Mouse (Mus musculus): ENCODE measurements around the gene Cdpf1. TPM values are rescaled to one million over a fixed set of nuclear protein-coding genes. Genes with fewer than 3 reads are reported as not detected.

The Cdpf1 gene
- polyA plus RNA-seq, 1 experiment from 2014 or later, result 54.2 TPM

DNA sequence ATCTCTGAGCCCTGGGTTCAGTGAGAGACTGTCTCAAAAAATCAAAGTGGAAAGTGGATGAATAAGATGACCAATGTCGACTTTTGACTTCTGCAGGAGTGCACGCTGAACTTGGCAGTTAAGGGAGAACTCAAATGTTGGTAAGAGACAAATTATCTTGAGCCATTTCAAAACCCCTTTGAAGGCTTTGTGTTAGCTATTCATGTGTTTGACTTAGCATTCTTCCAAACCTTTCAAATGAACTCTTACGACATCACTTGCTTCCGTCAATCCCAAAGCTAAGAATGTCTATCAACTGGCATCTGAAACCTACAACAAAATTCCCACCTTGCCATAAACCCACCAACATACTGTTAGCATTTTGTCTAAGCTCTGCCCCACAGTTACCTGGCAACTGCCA is 16.6 kb upstream of the Cdpf1 start:
- H3K27ac ChIP-seq, result no peak overlapping the region
- WGBS, result 82% methylated on average over 4 of the region's 4 CpGs
- H3K4me3 ChIP-seq, result no peak overlapping the region
- no peaks in the 10 kb centered on the region for H3K36me3 ChIP-seq
- no peak for DNase-seq (ENCODE audit: low spot score)
- H3K9me3 ChIP-seq, result no peaks in the 10 kb centered on the region
- peaks cover 25% of the 10 kb centered on the region for H3K4me1 ChIP-seq
- no peaks in the 10 kb centered on the region for H3K27me3 ChIP-seq (ENCODE audit: insufficient read depth, poor library complexity, severe bottlenecking)

DNA sequence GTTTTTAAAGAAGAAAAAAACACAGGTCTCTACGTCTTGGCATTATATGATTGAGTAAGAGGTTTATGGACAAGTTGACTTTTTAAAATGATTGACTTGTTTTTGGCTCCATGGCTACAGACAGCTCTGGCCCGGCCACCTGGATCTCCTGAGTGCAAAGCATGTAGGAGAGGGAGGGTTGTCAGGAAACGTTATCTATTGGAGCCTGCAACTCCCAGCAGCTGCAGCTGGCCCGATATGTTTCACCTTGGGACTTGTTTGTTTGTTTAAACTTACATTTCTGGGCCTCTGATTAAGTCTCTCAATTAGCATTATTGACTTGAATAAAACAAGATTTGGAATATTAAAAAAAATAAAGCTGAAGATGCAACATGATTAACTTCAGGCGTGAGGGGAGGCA is 15.2 kb upstream of the Cdpf1 start:
- H3K27me3 ChIP-seq (ENCODE audit: insufficient read depth, poor library complexity, severe bottlenecking), result peaks cover 8% of the 10 kb centered on the region; the same call in 1 of the 2 replicates
- 44% methylated on average over 5 of the region's 5 CpGs for WGBS
- H3K4me1 ChIP-seq, result peaks cover 19% of the 10 kb centered on the region

DNA sequence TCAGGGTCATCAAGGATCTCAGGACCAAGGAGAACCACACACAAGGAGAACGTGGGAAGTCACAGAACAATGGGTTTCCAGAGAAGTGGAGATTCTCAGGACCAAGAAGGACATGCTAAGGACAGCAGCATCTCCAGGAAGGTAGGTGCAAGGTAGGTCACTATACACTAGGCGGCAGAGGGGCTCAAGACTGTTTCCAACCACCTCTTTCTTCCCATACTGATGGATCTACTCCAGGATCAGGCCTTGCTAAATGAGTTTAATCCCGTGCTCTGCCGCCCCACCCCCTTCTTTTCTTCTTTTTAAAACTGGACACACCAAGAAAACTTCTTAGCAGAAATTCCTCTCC is 10.5 kb upstream of the Cdpf1 start:
- Histone ChIP-seq H3K4me3 (peak overlapping the region; percentile 78), H3K4me1 (peaks cover 19% of the 10 kb centered on the region), H3K36me3 (no peaks in the 10 kb centered on the region), H3K9me3 (no peaks in the 10 kb centered on the region), H3K27ac (peak overlapping the region; percentile 89), H3K27me3 (ENCODE audit: insufficient read depth, poor library complexity, severe bottlenecking) (peaks cover 38% of the 10 kb centered on the region)
- WGBS, result 13% methylated on average over 4 of the region's 4 CpGs
- no peak for DNase-seq (ENCODE audit: low spot score)

More for the DNA sequence above, 15.2 kb upstream of the Cdpf1 start:
- Histone ChIP-seq H3K36me3 (no peaks in the 10 kb centered on the region), H3K4me3 (no peak overlapping the region), H3K9me3 (no peaks in the 10 kb centered on the region), H3K27ac (no peak overlapping the region)
- DNase-seq (ENCODE audit: low spot score), result no peak

DNA sequence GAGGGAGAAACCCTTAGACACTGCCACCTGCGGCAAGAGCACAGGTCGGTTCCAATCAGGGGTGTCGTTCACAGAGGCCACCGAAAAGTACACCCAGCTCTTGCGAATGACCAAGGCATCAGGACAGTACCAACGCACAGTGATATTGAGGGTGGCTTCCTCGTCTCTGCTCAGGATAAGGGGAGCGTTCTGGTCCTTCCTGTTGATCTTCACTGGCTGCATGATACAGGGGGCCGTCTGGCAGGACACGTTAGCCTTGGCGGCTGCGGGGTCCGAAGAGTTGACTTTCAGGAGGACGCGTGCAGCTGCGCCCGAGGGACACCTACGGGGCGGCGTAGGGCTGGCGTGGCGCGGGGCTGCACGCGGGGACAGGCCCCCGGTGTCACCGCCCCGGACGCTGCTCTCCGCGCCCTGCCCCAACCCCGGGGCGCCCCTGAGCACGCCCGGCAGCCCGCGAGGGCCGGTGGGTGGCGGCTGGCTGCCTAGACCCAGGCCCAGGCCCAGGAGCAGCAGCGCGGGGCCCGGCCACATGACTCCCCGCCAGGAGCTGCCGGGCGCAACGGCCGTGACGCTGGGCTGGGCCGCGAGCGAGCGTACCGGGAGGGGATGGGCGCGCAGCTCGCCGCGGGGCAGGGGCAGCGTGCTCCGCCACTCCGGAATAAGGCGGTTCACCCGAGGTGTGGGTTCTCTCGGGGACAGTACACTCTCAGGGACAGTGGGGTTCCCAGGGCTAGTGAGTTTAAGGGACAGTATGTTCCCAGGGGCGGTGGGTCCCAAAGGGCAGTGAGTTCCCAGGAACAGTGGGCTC is 9.9 kb upstream of the Cdpf1 start, which contains the start of gene Pkdrej:
Gene Pkdrej (minus strand): TSS at position 532 of the 808 bp plus-strand sequence.
- Histone ChIP-seq H3K27ac (peak within 1 kb of the TSS; percentile 89), H3K4me3 (peak within 1 kb of the TSS; percentile 78), H3K9me3 (no peaks in the 10 kb centered on the region), H3K36me3 (no peaks in the 10 kb centered on the region), H3K27me3 (ENCODE audit: insufficient read depth, poor library complexity, severe bottlenecking) (peaks cover 38% of the 10 kb centered on the region), H3K4me1 (peaks cover 14% of the 10 kb centered on the region)
- no peak for DNase-seq (ENCODE audit: low spot score)
- WGBS, result 2% methylated on average over 65 of the region's 65 CpGs

DNA sequence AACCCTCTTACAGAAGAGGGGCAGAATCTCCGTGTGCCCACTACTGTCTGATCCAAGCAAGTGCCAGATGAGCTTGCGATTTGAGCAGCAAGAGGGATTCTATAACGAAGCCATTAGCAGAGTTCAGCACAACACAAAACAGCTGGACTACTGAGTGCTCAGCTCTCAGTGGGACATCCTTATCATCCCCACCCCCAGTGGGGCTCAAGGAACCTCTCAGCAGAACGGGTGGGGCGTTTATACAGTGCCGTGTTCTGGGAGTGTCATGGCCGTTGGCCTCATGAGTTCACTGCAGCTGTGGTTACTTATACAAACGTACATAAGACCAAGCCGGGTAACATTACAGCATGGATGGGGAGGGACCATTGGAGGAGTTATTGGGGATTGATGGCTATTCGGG is 1.9 kb upstream of the Cdpf1 start:
- Histone ChIP-seq H3K27me3 (ENCODE audit: insufficient read depth, poor library complexity, severe bottlenecking) (peaks cover 3% of the 10 kb centered on the region), H3K4me1 (peaks cover 8% of the 10 kb centered on the region), H3K36me3 (no peaks in the 10 kb centered on the region), H3K4me3 (no peak overlapping the region), H3K9me3 (no peaks in the 10 kb centered on the region), H3K27ac (no peak overlapping the region)
- 64% methylated on average over 10 of the region's 10 CpGs for whole genome bisulfite sequencing
- DNase-seq (ENCODE audit: low spot score), result no peak

DNA sequence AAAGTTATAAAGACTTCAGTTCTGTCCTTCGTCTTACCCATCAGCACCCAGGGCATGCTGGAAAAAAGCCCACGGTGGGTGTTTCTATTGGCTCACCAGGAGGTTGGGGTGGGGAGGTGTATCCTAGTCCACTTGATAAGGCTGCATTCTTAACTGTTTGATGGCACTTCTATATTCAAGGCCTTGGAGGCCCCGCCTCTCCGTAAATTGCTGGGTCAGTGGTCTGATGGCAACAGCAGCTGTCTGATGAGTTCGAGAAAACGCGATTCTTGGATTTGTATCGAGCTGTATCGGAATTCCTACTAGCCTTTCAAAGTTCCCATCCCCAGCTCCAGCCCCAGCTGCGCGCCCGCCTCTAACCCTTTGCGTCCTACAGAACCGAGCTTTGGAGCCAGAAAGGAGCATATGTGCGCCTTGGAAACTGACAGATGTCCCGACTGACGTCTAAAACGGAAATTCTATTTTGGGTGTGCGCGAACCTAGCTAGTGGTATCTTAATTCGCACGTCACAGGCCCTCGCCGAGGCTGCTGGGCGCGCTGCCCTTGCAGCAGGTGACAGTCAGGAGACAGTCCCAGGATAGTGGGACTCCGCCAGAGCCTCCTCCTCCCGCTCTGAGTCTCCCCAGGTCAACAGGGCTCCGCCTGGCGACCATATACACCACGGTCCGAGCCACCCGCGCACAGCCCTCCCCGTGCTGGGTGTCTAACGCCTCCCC is 533 bp downstream of the Cdpf1 start:
- H3K36me3 ChIP-seq, result peaks cover 9% of the 10 kb centered on the region; the same call in 1 of the 2 replicates
- peak overlapping the region; percentile 95 for H3K27ac ChIP-seq
- H3K27me3 ChIP-seq (ENCODE audit: insufficient read depth, poor library complexity, severe bottlenecking), result no peaks in the 10 kb centered on the region
- 5% methylated on average over 36 of the region's 36 CpGs for WGBS
- peaks cover 8% of the 10 kb centered on the region for H3K4me1 ChIP-seq
- H3K9me3 ChIP-seq, result no peaks in the 10 kb centered on the region
- DNase-seq (ENCODE audit: low spot score), result no peak
- peak overlapping the region; percentile 86 for H3K4me3 ChIP-seq

DNA sequence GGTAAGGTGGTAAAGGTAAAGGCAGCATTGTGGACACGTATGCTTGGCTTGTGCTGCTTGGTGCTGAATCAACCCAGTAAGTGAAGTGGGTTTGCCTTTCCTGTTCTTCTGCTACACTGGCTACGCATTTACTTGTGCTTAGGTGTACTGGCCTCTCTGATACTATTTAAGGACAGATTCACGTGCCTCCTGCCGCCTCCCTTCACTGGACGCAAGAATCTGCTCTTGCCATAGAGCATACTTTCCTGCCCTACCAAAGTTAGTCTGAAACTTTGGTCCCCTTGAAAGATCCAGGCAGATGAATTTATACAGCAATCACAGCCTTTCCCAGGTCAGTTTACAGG is 1.1 kb downstream of the Cdpf1 start:
- peak overlapping the region; percentile 86 for H3K4me3 ChIP-seq
- H3K36me3 ChIP-seq, result peaks cover 9% of the 10 kb centered on the region; the same call in 1 of the 2 replicates
- H3K27ac ChIP-seq, result peak overlapping the region; percentile 95
- no peak for DNase-seq (ENCODE audit: low spot score)
- 61% methylated on average over 5 of the region's 5 CpGs for WGBS
- H3K9me3 ChIP-seq, result no peaks in the 10 kb centered on the region
- peaks cover 8% of the 10 kb centered on the region for H3K4me1 ChIP-seq
- no peaks in the 10 kb centered on the region for H3K27me3 ChIP-seq (ENCODE audit: insufficient read depth, poor library complexity, severe bottlenecking)

DNA sequence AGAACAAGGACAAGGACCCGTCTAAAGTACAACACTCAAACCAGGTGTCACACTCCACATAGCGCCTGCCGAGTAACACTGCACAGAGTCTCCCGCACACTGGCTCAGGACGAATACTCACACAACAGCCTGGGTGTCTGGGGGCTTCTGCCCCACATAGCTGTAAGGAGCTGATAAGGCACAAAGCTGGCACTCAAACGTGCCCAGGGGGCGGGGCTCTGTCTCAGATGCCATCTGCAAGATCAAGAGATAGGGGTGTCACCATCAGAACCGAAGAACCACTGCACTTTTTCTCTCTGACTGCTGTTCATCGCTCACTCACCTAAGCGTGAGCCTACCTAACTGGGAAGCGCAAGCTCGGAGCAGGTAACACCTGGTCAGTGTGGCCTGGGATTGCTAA is 2.4 kb downstream of the Cdpf1 start:
- no peak for DNase-seq (ENCODE audit: low spot score)
- 83% methylated on average over 12 of the region's 12 CpGs for WGBS
- Histone ChIP-seq H3K4me3 (no peak overlapping the region), H3K9me3 (no peaks in the 10 kb centered on the region), H3K36me3 (peaks cover 9% of the 10 kb centered on the region; the same call in 1 of the 2 replicates), H3K4me1 (peaks cover 8% of the 10 kb centered on the region), H3K27ac (no peak overlapping the region), H3K27me3 (ENCODE audit: insufficient read depth, poor library complexity, severe bottlenecking) (no peaks in the 10 kb centered on the region)

DNA sequence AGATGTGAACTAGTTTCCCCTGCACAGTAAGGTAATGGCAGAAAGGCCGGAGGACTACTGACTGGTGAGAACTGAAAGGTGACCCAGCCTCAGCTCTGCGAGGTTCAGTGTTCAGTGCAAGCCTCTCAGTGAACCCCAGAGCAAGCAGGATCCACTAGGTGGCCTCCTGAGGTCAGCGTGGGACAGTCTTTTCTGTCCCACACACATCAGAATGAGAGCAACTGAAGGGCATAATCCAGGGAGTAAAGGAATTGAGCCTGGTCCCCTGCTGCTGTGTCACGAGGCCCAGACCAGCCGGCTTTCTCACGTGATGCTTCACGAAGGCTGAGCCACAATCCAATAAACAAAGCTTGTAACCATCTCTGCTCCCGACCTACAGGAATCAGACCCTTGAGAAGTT is 3.1 kb downstream of the Cdpf1 start:
- Histone ChIP-seq H3K36me3 (peaks cover 9% of the 10 kb centered on the region; the same call in 1 of the 2 replicates), H3K27me3 (ENCODE audit: insufficient read depth, poor library complexity, severe bottlenecking) (no peaks in the 10 kb centered on the region), H3K27ac (no peak overlapping the region), H3K4me3 (no peak overlapping the region), H3K9me3 (no peaks in the 10 kb centered on the region), H3K4me1 (peaks cover 8% of the 10 kb centered on the region)
- WGBS, result 64% methylated on average over 8 of the region's 8 CpGs
- DNase-seq (ENCODE audit: low spot score), result no peak

DNA sequence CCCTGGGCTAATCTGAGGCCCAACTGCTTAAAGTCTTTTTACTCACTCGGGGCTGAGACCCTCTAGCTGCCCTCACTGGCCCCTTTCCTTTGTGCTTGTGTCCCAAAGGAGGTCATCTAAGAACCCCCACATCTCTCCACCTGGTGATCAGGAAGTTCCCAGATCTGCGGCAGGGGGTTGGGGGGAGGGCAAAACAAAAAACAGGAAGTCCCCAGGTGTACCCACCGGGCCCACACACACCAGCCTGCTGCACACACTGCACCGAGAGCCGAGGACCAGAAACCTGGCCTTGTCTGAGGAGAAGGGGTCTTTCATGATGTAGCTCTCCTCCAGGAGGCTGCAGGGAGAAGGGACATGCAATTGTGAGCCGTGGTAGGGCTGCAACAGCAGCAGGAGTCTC is 3.5 kb downstream of the Cdpf1 start:
- Histone ChIP-seq H3K4me3 (no peak overlapping the region), H3K9me3 (no peaks in the 10 kb centered on the region), H3K27ac (no peak overlapping the region), H3K27me3 (ENCODE audit: insufficient read depth, poor library complexity, severe bottlenecking) (no peaks in the 10 kb centered on the region), H3K36me3 (peaks cover 9% of the 10 kb centered on the region; the same call in 1 of the 2 replicates), H3K4me1 (peaks cover 8% of the 10 kb centered on the region)
- WGBS, result 79% methylated on average over 6 of the region's 6 CpGs
- DNase-seq (ENCODE audit: low spot score), result no peak

DNA sequence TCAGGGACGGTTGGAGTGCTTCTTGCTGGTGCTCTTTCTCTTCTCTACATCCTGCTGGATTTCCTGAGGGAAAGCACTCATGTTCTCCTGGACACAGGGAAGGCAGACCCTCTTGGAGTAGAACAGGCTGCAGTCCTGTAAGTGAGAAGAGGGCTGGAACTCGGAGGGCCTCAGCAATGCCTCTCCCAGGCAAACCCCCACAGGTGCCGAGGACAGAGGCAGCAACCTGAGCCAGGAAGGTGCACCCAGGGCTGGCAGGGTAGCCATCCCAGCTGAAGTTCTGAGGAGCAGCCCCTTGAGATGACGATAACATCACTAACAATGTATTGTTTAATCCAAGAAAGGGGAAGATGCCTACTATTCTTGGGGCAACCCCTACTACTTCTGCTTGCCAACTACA is 4.1 kb downstream of the Cdpf1 start:
- 83% methylated on average over 4 of the region's 4 CpGs for WGBS

DNA sequence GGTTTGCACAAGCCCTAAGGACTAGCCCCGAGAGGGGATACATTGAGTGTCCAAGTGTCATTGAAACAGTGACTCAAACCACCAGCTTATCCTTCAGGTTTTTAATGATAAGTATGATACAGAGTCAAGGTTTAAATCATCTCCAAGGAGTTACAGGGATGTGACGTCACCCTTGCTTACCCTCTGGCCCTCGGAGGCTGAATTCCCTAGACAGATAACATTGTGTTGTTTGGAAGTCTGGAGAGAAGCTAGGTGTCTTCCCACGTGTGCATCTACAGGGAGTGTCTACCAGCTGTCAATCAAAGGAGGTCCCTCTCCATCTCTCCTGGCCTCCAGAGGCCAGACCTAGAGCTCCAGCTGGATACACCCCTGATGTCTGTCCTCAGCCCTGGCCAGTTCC is 4.6 kb downstream of the Cdpf1 start:
- H3K9me3 ChIP-seq, result no peaks in the 10 kb centered on the region
- DNase-seq (ENCODE audit: low spot score), result no peak
- no peak overlapping the region for H3K4me3 ChIP-seq
- H3K36me3 ChIP-seq, result peaks cover 9% of the 10 kb centered on the region; the same call in 1 of the 2 replicates
- H3K27me3 ChIP-seq (ENCODE audit: insufficient read depth, poor library complexity, severe bottlenecking), result no peaks in the 10 kb centered on the region
- 58% methylated on average over 4 of the region's 4 CpGs for WGBS
- peaks cover 8% of the 10 kb centered on the region for H3K4me1 ChIP-seq
- H3K27ac ChIP-seq, result no peak overlapping the region

More for the DNA sequence above, 4.1 kb downstream of the Cdpf1 start:
- DNase-seq (ENCODE audit: low spot score), result no peak
- Histone ChIP-seq H3K36me3 (peaks cover 9% of the 10 kb centered on the region; the same call in 1 of the 2 replicates), H3K27me3 (ENCODE audit: insufficient read depth, poor library complexity, severe bottlenecking) (no peaks in the 10 kb centered on the region), H3K4me3 (no peak overlapping the region), H3K4me1 (peaks cover 8% of the 10 kb centered on the region), H3K27ac (no peak overlapping the region), H3K9me3 (no peaks in the 10 kb centered on the region)

DNA sequence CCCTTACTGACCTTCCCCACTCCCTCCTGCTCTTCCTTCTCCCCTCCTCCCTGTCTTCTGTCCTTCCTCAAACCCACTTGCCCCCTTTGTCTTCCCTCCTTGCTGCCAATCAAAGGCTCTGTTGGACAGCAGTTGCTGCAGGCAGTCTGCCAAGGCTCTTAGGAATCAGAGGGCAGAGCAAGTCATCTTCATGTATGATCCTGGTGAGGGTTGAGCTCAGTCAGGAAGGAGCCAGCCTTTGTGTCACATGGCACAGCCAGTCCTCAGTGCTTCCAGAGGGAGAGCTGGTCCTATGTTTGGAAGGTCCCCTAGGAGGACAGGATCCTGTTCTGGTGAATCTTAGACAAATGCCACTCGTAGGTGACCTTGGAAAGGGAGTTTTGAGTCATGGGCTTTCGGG is 8.6 kb downstream of the Cdpf1 start:
- WGBS, result 74% methylated on average over 2 of the region's 2 CpGs
- H3K27me3 ChIP-seq (ENCODE audit: insufficient read depth, poor library complexity, severe bottlenecking), result no peaks in the 10 kb centered on the region; the same call in 1 of the 2 replicates
- H3K4me3 ChIP-seq, result no peak overlapping the region
- peak; percentile 7 for DNase-seq (ENCODE audit: low spot score)
- no peaks in the 10 kb centered on the region for H3K4me1 ChIP-seq
- no peak overlapping the region for H3K27ac ChIP-seq
- no peaks in the 10 kb centered on the region for H3K9me3 ChIP-seq
- peaks cover 9% of the 10 kb centered on the region; the same call in 1 of the 2 replicates for H3K36me3 ChIP-seq

Measured in heart, embryonic 10.5 days (tissue).